Mouse (Mus musculus): ENCODE measurements around the gene Sardh. TPM values are rescaled to one million over a fixed set of nuclear protein-coding genes. Genes with fewer than 3 reads are reported as not detected.

Gene Sardh
- polyA plus RNA-seq, 1 experiment = 12.3 TPM

DNA sequence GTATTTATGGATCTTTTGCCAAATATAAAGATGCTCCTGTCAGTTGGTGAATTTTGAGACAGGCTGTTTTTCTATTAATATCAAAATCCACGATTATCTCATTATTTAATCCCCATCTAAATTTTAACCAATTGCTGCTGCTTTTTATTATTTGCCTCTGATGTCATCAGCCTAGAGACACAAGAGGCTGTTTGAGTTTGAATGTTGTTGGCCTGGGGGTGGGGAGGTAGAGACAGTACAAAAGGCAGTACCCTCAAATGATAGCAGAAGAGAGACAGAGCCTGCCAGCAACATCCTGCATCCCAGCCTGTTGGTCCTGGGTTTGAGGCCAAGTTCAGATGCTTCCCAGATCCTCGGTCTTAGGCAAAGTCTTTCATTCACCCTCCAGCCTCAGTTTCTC lies 73.9 kb downstream of the Sardh start:
- H3K4me1 ChIP-seq (replicated peaks; ENCODE audit: control insufficient read depth, insufficient read depth, low read length) = peaks cover 29% of the 10 kb centered on the region
- WGBS = 96% methylated on average over 2 of the region's 2 CpGs

DNA sequence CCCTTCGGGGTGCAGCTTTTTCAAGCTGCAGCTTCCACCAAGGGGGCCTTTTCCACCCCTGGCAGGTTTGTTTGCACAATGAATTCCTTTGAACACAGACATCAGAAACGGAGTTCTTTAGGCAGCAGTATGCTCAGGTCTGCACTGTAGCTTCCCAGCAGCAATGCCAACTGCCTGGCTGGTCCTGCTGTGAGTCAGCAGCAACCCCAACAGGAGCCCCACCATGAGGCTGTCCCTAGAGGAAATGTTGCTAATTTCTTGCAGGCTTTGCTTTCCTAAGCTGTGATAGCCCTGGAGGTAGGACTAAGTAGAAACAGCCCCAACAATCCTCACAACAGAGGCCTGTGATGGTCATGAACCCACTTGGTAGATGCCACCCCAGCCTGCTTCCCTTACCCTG lies 81.1 kb downstream of the Sardh start:
- Histone ChIP-seq H3K4me3 (ENCODE audit: control insufficient read depth, insufficient read depth, low read length) (no peak overlapping the region), H3K4me1 (replicated peaks; ENCODE audit: control insufficient read depth, insufficient read depth, low read length) (peaks cover 29% of the 10 kb centered on the region), H3K27me3 (ENCODE audit: control insufficient read depth, insufficient read depth, low read length) (no peaks in the 10 kb centered on the region), H3K27ac (ENCODE audit: control insufficient read depth, insufficient read depth, low read length) (no peak overlapping the region), H3K36me3 (ENCODE audit: control insufficient read depth, insufficient read depth, low read length) (no peaks in the 10 kb centered on the region)
- no peak for DNase-seq
- TF ChIP-seq POLR2A (IDR thresholded peaks at IDR 0.05; ENCODE audit: control insufficient read depth, extremely low read depth, insufficient read depth, low read length, poor library complexity) (no peak), CTCF (IDR thresholded peaks at IDR 0.05; ENCODE audit: borderline replicate concordance, control insufficient read depth, extremely low read depth, insufficient read depth, low read length, poor library complexity) (no peak)
- WGBS = 55% methylated on average over 2 of the region's 2 CpGs

More for the DNA sequence above, 73.9 kb downstream of the Sardh start:
- no peaks in the 10 kb centered on the region for H3K36me3 ChIP-seq (ENCODE audit: control insufficient read depth, insufficient read depth, low read length)
- no peak for DNase-seq
- no peak overlapping the region for H3K4me3 ChIP-seq (ENCODE audit: control insufficient read depth, insufficient read depth, low read length)
- no peak overlapping the region for H3K27ac ChIP-seq (ENCODE audit: control insufficient read depth, insufficient read depth, low read length)
- TF ChIP-seq CTCF (IDR thresholded peaks at IDR 0.05; ENCODE audit: borderline replicate concordance, control insufficient read depth, extremely low read depth, insufficient read depth, low read length, poor library complexity) = no peak
- no peak for TF ChIP-seq POLR2A (IDR thresholded peaks at IDR 0.05; ENCODE audit: control insufficient read depth, extremely low read depth, insufficient read depth, low read length, poor library complexity)
- no peaks in the 10 kb centered on the region for H3K27me3 ChIP-seq (ENCODE audit: control insufficient read depth, insufficient read depth, low read length)

DNA sequence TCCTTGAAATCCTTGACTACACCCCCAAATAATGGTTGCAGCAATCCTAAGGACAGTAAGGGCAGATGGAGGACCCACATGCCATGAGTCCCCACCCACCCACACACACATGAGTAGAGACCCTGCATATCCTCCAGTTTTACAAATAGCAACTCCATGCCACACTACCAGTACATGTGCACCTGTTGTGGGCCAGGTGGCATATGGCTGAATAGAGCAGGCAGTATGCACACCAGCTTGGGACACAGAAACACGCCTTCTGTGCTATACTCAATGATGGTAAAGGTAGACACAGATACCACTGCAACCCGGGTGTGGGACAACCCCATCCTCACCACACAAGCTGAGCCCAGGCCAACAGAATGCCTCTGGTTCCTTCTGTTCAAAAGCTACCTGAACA lies 82.1 kb downstream of the Sardh start:
- no peak for TF ChIP-seq CTCF (IDR thresholded peaks at IDR 0.05; ENCODE audit: borderline replicate concordance, control insufficient read depth, extremely low read depth, insufficient read depth, low read length, poor library complexity)
- TF ChIP-seq POLR2A (IDR thresholded peaks at IDR 0.05; ENCODE audit: control insufficient read depth, extremely low read depth, insufficient read depth, low read length, poor library complexity) = no peak
- 18% methylated on average over 2 of the region's 2 CpGs for WGBS
- H3K4me3 ChIP-seq (ENCODE audit: control insufficient read depth, insufficient read depth, low read length) = no peak overlapping the region
- no peaks in the 10 kb centered on the region for H3K27me3 ChIP-seq (ENCODE audit: control insufficient read depth, insufficient read depth, low read length)
- DNase-seq = peak; percentile 12
- peaks cover 29% of the 10 kb centered on the region for H3K4me1 ChIP-seq (replicated peaks; ENCODE audit: control insufficient read depth, insufficient read depth, low read length)
- no peak overlapping the region for H3K27ac ChIP-seq (ENCODE audit: control insufficient read depth, insufficient read depth, low read length)
- no peaks in the 10 kb centered on the region for H3K36me3 ChIP-seq (ENCODE audit: control insufficient read depth, insufficient read depth, low read length)

DNA sequence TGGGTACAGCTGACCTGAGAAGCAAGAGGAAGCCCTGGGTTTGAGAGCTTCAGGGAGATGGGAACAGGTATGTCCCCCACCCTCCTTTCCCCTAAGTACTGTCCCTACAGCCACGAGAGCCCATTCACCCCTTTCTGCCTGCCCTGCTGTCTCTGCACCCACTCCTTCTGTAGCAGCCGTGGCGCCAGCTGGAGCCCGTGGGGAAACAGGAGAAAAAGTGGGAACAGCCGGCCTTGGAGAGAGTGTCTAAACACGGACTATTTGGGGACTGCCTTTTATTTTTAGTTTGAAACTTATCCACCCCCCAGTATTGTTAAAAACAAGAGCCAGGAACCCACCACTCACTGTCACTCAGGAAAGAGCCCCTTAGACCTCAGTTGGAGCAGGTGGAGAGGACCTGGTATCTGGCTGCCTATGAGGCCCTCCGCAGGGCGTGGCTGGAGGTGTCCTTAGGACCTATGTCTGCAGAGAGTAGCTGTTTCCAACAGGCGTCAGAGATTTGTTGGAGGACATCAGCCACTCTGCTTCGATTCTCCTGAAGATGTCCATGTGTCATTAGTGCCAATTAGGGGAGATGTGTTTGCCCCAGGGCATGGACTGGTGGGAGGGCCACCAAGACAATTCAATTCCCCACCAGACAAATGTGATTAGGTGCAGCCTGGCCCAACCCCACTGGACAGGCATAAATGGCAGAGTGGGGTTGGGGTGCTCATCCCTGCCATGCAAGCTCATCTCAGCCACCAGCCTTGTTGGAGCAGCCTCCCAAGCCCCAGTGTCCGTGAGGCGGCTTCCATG lies 83.1 kb downstream of the Sardh start, which contains the start of gene Dbh:
Gene Dbh (plus strand): TSS at position 438 of the 795 bp plus-strand sequence.
- WGBS = 96% methylated on average over 12 of the region's 12 CpGs
- DNase-seq = no peak
- H3K4me3 ChIP-seq (ENCODE audit: control insufficient read depth, insufficient read depth, low read length) = no peak within 1 kb of the TSS
- H3K27ac ChIP-seq (ENCODE audit: control insufficient read depth, insufficient read depth, low read length) = no peak within 1 kb of the TSS
- H3K27me3 ChIP-seq (ENCODE audit: control insufficient read depth, insufficient read depth, low read length) = no peaks in the 10 kb centered on the region
- no peaks in the 10 kb centered on the region for H3K36me3 ChIP-seq (ENCODE audit: control insufficient read depth, insufficient read depth, low read length)
- TF ChIP-seq POLR2A (IDR thresholded peaks at IDR 0.05; ENCODE audit: control insufficient read depth, extremely low read depth, insufficient read depth, low read length, poor library complexity) = no peak
- TF ChIP-seq CTCF (IDR thresholded peaks at IDR 0.05; ENCODE audit: borderline replicate concordance, control insufficient read depth, extremely low read depth, insufficient read depth, low read length, poor library complexity) = no peak
- H3K4me1 ChIP-seq (replicated peaks; ENCODE audit: control insufficient read depth, insufficient read depth, low read length) = peaks cover 29% of the 10 kb centered on the region

DNA sequence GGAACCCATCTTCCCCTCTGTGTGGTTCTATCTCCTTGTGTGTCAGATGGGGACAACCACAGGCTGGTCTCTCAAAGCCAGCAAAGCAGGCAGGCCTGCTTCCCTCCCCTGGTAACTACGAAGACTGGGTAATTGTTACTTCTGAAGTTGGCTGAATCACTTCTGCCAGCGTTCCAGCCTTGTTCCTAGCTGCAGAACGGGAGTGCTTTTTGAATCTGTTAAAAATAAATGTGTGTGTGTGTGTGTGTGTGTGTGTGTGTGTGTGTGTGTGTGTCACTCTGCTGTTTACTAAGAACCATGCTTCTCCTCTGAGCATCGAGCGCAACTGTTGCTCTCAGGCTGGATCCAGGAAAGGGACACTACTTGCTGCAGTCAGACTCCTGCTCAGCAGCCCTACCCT lies 84.3 kb downstream of the Sardh start:
- Histone ChIP-seq H3K4me3 (ENCODE audit: control insufficient read depth, insufficient read depth, low read length) (no peak overlapping the region), H3K27me3 (ENCODE audit: control insufficient read depth, insufficient read depth, low read length) (no peaks in the 10 kb centered on the region)
- WGBS = 60% methylated on average over 5 of the region's 5 CpGs

DNA sequence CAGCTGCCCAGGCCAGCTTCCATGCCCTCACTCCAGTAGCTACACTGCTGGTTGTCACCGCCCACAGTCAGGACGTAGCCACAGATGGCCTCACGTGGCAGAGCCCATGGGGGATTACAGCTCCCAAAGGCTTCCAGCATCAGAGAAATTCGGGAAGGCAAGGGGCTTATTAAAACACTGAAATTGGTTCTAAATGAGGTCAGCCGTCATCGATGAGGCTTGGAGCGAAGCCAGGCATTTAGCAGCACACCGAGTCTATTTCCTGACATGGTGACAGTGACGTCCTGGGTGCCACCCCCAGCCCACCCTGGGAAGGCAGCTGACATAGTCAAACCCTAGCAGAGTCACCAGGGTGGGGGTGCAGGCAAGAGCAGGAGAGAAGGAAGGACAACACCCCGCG lies 85.5 kb downstream of the Sardh start:
- no peak for DNase-seq
- H3K27me3 ChIP-seq (ENCODE audit: control insufficient read depth, insufficient read depth, low read length) = no peaks in the 10 kb centered on the region

More for the DNA sequence above, 84.3 kb downstream of the Sardh start:
- no peak for TF ChIP-seq CTCF (IDR thresholded peaks at IDR 0.05; ENCODE audit: borderline replicate concordance, control insufficient read depth, extremely low read depth, insufficient read depth, low read length, poor library complexity)
- TF ChIP-seq POLR2A (IDR thresholded peaks at IDR 0.05; ENCODE audit: control insufficient read depth, extremely low read depth, insufficient read depth, low read length, poor library complexity) = no peak
- H3K27ac ChIP-seq (ENCODE audit: control insufficient read depth, insufficient read depth, low read length) = no peak overlapping the region
- DNase-seq = no peak
- no peaks in the 10 kb centered on the region for H3K36me3 ChIP-seq (ENCODE audit: control insufficient read depth, insufficient read depth, low read length)
- peaks cover 29% of the 10 kb centered on the region for H3K4me1 ChIP-seq (replicated peaks; ENCODE audit: control insufficient read depth, insufficient read depth, low read length)

More for the DNA sequence above, 85.5 kb downstream of the Sardh start:
- 86% methylated on average over 11 of the region's 11 CpGs for WGBS
- Histone ChIP-seq H3K36me3 (ENCODE audit: control insufficient read depth, insufficient read depth, low read length) (no peaks in the 10 kb centered on the region), H3K4me3 (ENCODE audit: control insufficient read depth, insufficient read depth, low read length) (no peak overlapping the region), H3K4me1 (replicated peaks; ENCODE audit: control insufficient read depth, insufficient read depth, low read length) (peaks cover 29% of the 10 kb centered on the region), H3K27ac (ENCODE audit: control insufficient read depth, insufficient read depth, low read length) (no peak overlapping the region)
- TF ChIP-seq CTCF (IDR thresholded peaks at IDR 0.05; ENCODE audit: borderline replicate concordance, control insufficient read depth, extremely low read depth, insufficient read depth, low read length, poor library complexity) = no peak
- no peak for TF ChIP-seq POLR2A (IDR thresholded peaks at IDR 0.05; ENCODE audit: control insufficient read depth, extremely low read depth, insufficient read depth, low read length, poor library complexity)

Data from thymus, adult 2 months (tissue).